Mouse (Mus musculus) lung, embryonic 16.5 days (tissue): Measurements from ENCODE around the gene Mgat2. TPM values are rescaled to one million over a fixed set of nuclear protein-coding genes. Genes with fewer than 3 reads are reported as not detected.

Experiments
- ATAC-seq: fragments of 200-750 bp; cut with Nextera tagmentation; 2 replicates; pipeline ENCODE4 v1.8.0; 2017; ENCODE audit warnings: low read depth, mild to moderate bottlenecking, moderate library complexity
- H3K27ac ChIP-seq: fragments of 300-500 bp; sonication (generic); 2 replicates; pipeline ENCODE4 v1.5.1; 2014; ENCODE audit warnings: mild to moderate bottlenecking, control low read depth, low read length
- H3K27me3 ChIP-seq: fragments of 300-500 bp; sonication (generic); 2 replicates; pipeline ENCODE4 v1.6.1; 2014; ENCODE audit warnings: low read depth, low read length, mixed read lengths; ENCODE audit not compliant: control insufficient read depth, insufficient read depth
- H3K36me3 ChIP-seq: fragments of 300-500 bp; sonication (generic); 2 replicates; pipeline ENCODE4 v1.6.1; 2014; ENCODE audit warnings: low read length; ENCODE audit not compliant: control insufficient read depth, insufficient read depth
- H3K4me1 ChIP-seq: fragments of 300-500 bp; sonication (generic); replicated peaks from 2 replicates; pipeline ENCODE4 v1.6.1; 2014; ENCODE audit warnings: low read length, mixed read lengths; ENCODE audit not compliant: control insufficient read depth, insufficient read depth
- H3K4me2 ChIP-seq: fragments of 300-500 bp; sonication (generic); 2 replicates; pipeline ENCODE4 v1.6.1; 2014; ENCODE audit warnings: low read depth, low read length, control low read depth
- H3K4me3 ChIP-seq: fragments of 300-500 bp; sonication (generic); 2 replicates; pipeline ENCODE4 v1.5.1; 2014; ENCODE audit warnings: mild to moderate bottlenecking, low read length, control low read depth
- H3K9ac ChIP-seq: fragments of 300-500 bp; sonication (generic); 2 replicates; pipeline ENCODE4 v1.6.1; 2014; ENCODE audit warnings: low read length, control low read depth
- H3K9me3 ChIP-seq: fragments of 300-500 bp; sonication (generic); 2 replicates; pipeline ENCODE4 v1.6.1; 2016; ENCODE audit warnings: low read length; ENCODE audit not compliant: control insufficient read depth
- WGBS: fragments of 180-500 bp; shearing (Covaris S2); extraction: QIAGEN DNeasy Blood & Tissue Kit; methylation state at CpG from one replicate; pipeline ENCODE4 v1.1.7; 2014; 5-methylcytosine and 5-hydroxymethylcytosine counted together
- microRNA-seq: library from miRNA; unstranded; fragments of <30 nt; microRNA quantifications from one replicate; pipeline ENCODE4, GENCODE M21; 2016
- polyA plus RNA-seq: library from polyadenylated mRNA; unstranded; fragments of >200 nt; fragmentation: Nextera tagmentation; extraction: Ambion mirVana; gene quantifications from 2 replicates; pipeline ENCODE4 v1.2.1, GENCODE M21; 2015

Gene Mgat2
- polyA plus RNA-seq, 1 experiment from 2014 or later = 40.6 TPM

- Histone ChIP-seq H3K4me2 (no peak overlapping the region), H3K4me1 (no peaks in the 10 kb centered on the region), H3K9ac (no peak overlapping the region), H3K27ac (no peak overlapping the region), H3K4me3 (no peak overlapping the region), H3K36me3 (peaks cover 14% of the 10 kb centered on the region), H3K27me3 (no peaks in the 10 kb centered on the region), H3K9me3 (no peaks in the 10 kb centered on the region)
- WGBS = 79% methylated on average over 3 of the region's 3 CpGs
- ATAC-seq = no peak
Measured at GRCm38 (mm10) chr12:69215000-69215785, 31.2 kb downstream of the Mgat2 start.

GRCm38 (mm10) chr12:69216587-69216986 is 32.6 kb downstream of the Mgat2 start:
- 93% methylated on average over 7 of the region's 7 CpGs for WGBS
- no peaks in the 10 kb centered on the region for H3K9me3 ChIP-seq
- H3K9ac ChIP-seq = no peak overlapping the region
- no peak for ATAC-seq
- H3K27me3 ChIP-seq = no peaks in the 10 kb centered on the region
- H3K4me3 ChIP-seq = no peak overlapping the region
- H3K4me1 ChIP-seq = no peaks in the 10 kb centered on the region
- no peak overlapping the region for H3K4me2 ChIP-seq
- no peak overlapping the region for H3K27ac ChIP-seq
- H3K36me3 ChIP-seq = peaks cover 17% of the 10 kb centered on the region

- Histone ChIP-seq H3K4me3 (no peak overlapping the region), H3K9me3 (no peaks in the 10 kb centered on the region), H3K27me3 (no peaks in the 10 kb centered on the region), H3K27ac (no peak overlapping the region), H3K4me1 (no peaks in the 10 kb centered on the region), H3K4me2 (no peak overlapping the region), H3K9ac (no peak overlapping the region), H3K36me3 (peaks cover 11% of the 10 kb centered on the region)
- no peak for ATAC-seq
- 92% methylated on average over 19 of the region's 19 CpGs for WGBS
Measured at GRCm38 (mm10) chr12:69220613-69221277, 36.8 kb downstream of the Mgat2 start.

- Histone ChIP-seq H3K4me2 (peak within 1 kb of the TSS; percentile 53), H3K27me3 (no peaks in the 10 kb centered on the region), H3K4me3 (peak within 1 kb of the TSS; percentile 82), H3K9ac (peak within 1 kb of the TSS; percentile 76), H3K36me3 (peaks cover 2% of the 10 kb centered on the region), H3K4me1 (0 out of 2 replicates have a peak, but pooled peaks cover 3% of the 10 kb centered on the region), H3K9me3 (no peaks in the 10 kb centered on the region), H3K27ac (peak within 1 kb of the TSS; percentile 93)
- WGBS = under 1% methylated on average over 37 of the region's 37 CpGs
- ATAC-seq = peak; percentile 98
Measured at GRCm38 (mm10) chr12:69227776-69228466, 44.0 kb downstream of the Mgat2 start, which contains the start of gene Pole2. Pole2 (minus strand) TSS chr12:69228195.

GRCm38 (mm10) chr12:69229251-69229650 is 45.3 kb downstream of the Mgat2 start:
- H3K27me3 ChIP-seq = no peaks in the 10 kb centered on the region
- H3K36me3 ChIP-seq = no peaks in the 10 kb centered on the region; the same call in 1 of the 2 replicates
- no peaks in the 10 kb centered on the region for H3K9me3 ChIP-seq
- no peak for ATAC-seq
- no peak overlapping the region for H3K4me2 ChIP-seq
- no peak overlapping the region for H3K9ac ChIP-seq
- H3K4me1 ChIP-seq = 0 out of 2 replicates have a peak, but pooled peaks cover 3% of the 10 kb centered on the region
- no peak overlapping the region for H3K27ac ChIP-seq
- no peak overlapping the region for H3K4me3 ChIP-seq
- WGBS = 55% methylated on average over 2 of the region's 2 CpGs

GRCm38 (mm10) chr12:69235782-69236181 is 51.8 kb downstream of the Mgat2 start:
- 49% methylated on average over 6 of the region's 6 CpGs for WGBS

More at GRCm38 (mm10) chr12:69235782-69236181, 51.8 kb downstream of the Mgat2 start:
- Histone ChIP-seq H3K9ac (no peak overlapping the region), H3K27ac (no peak overlapping the region), H3K36me3 (no peaks in the 10 kb centered on the region), H3K27me3 (no peaks in the 10 kb centered on the region), H3K4me1 (no peaks in the 10 kb centered on the region), H3K9me3 (no peaks in the 10 kb centered on the region), H3K4me2 (no peak overlapping the region), H3K4me3 (no peak overlapping the region)
- peak; percentile 64 for ATAC-seq

Small RNA genes lying within 50 kb of the gene (microRNA-seq; reads per million reads assigned to microRNA genes)
- gene Gm47287 (not detected), gene Gm47295 (not detected)

Other genes starting within 250 kb of the Mgat2 start
- 1,683 and 1,851 TPM in 2 replicates for gene Rps29, start 25.0 kb upstream of the Mgat2 start, polyA plus RNA-seq
- 26.2 and 28.2 TPM in 2 replicates for gene Lrr1, start 15.3 kb upstream of the Mgat2 start, polyA plus RNA-seq
- 496 and 530 TPM in 2 replicates for gene Rpl36al, start 74 bp upstream of the Mgat2 start, polyA plus RNA-seq
- 27.7 and 28.2 TPM in 2 replicates for gene Gm49383, start 12.9 kb downstream of the Mgat2 start, polyA plus RNA-seq
- 8.0 and 10.0 TPM in 2 replicates for gene Dnaaf2, start 14.3 kb downstream of the Mgat2 start, polyA plus RNA-seq
- gene Gm49384, start 20.1 kb downstream of the Mgat2 start, polyA plus RNA-seq = 25.8 and 27.2 TPM in 2 replicates
- 28.3 and 28.6 TPM in 2 replicates for gene Pole2, start 44.0 kb downstream of the Mgat2 start, polyA plus RNA-seq
- gene Klhdc1, start 57.0 kb downstream of the Mgat2 start, polyA plus RNA-seq = 6.2 and 7.8 TPM in 2 replicates
- 98.4 and 103 TPM in 2 replicates for gene Klhdc2, start 112.5 kb downstream of the Mgat2 start, polyA plus RNA-seq
- 85.9 and 86.9 TPM in 2 replicates for gene Nemf, start 173.0 kb downstream of the Mgat2 start, polyA plus RNA-seq
- gene Arf6, start 188.0 kb downstream of the Mgat2 start, polyA plus RNA-seq = 35.1 and 41.8 TPM in 2 replicates
- gene Gm9887, start 188.3 kb downstream of the Mgat2 start, polyA plus RNA-seq = 1.3 TPM in 2 replicates